ENCODE assay signal across 7 mouse cellular contexts in genomic region chr10:25250108-25250507, GRCm38 (mm10). TPM values are rescaled to one million over a fixed set of nuclear protein-coding genes. Genes with fewer than 3 reads are reported as not detected.
A peak's percentile ranks its signal among the peaks of the same experiment; 100 is the strongest.
DNase-seq lines count a peak whose midpoint lies in the region; ATAC-seq and TF ChIP-seq lines count a peak whose summit lies in the region.

No protein-coding gene starts in this region.

- peak; percentile 79 for DNase-seq in CH12.LX (ENCODE audit: extremely low read depth)
- peak; percentile 36 for DNase-seq in Muller cell, postnatal 12 days (ENCODE audit: inconsistent ontology term)
- DNase-seq in cerebellum, adult 9-11 months = peak; percentile 28
- DNase-seq in frontal cortex, postnatal 10 days (ENCODE audit: low spot score in 2 of 2) = peak; percentile 14 to 44
- peak; percentile 36 for DNase-seq in kidney, adult 9 months
- peak; percentile 66 for DNase-seq in liver, embryonic 13.5 days
- DNase-seq in retina, embryonic 14.5 days (ENCODE audit: low spot score) = peak; percentile 85

- peak; percentile 83 to 84 for TF ChIP-seq CTCF in CH12.LX (conservative IDR thresholded peaks at IDR 0.05 in 1 of 2, IDR thresholded peaks at IDR 0.05 in 1 of 2; ENCODE audit: low read depth in 2 of 2, low read length in 2 of 2)

- H3K9ac ChIP-seq in CH12.LX (ENCODE audit: insufficient read depth, low read depth) = no peak overlapping the region
- H3K9ac ChIP-seq in liver, embryonic 13.5 days = no peak overlapping the region

- dilution Hi-C loops in CH12.LX (cut with MboI; ENCODE audit: extremely low pct_ligation_motif_present, extremely low pct_unique_long_range_greater_than_20kb, low sequenced_read_pairs) = no loop called here

- no peak for TF ChIP-seq POLR2A in CH12.LX (IDR thresholded peaks at IDR 0.05; ENCODE audit: low read depth, low read length)

- peak; percentile 65 for TF ChIP-seq RAD21 in CH12.LX (IDR thresholded peaks at IDR 0.05; ENCODE audit: low read depth, low read length)

- no peaks in the 10 kb centered on the region for H3K27me3 ChIP-seq in CH12.LX (replicated peaks)
- no peaks in the 10 kb centered on the region for H3K27me3 ChIP-seq in liver, embryonic 13.5 days

- in situ Hi-C loops in CH12.LX (cut with MboI; ENCODE audit: low pct_ligation_motif_present, low pct_unique_long_range_greater_than_20kb, low sequenced_read_pairs) = loop anchor here (25.0 kb wide), 1 partner anchor 437 kb away; no protein-coding TSS in a partner anchor

- TF ChIP-seq EP300 in CH12.LX (IDR thresholded peaks at IDR 0.05; ENCODE audit: low read length) = no peak

- no peaks in the 10 kb centered on the region for H3K36me3 ChIP-seq in CH12.LX (replicated peaks in 1 of 2; ENCODE audit: control insufficient read depth in 1 of 2, insufficient read depth in 1 of 2, low read length in 1 of 2)
- peaks cover 15% of the 10 kb centered on the region for H3K36me3 ChIP-seq in liver, embryonic 13.5 days

- no peak for ATAC-seq in liver, embryonic 13.5 days (ENCODE audit: low read depth)

- H3K4me1 ChIP-seq in CH12.LX (ENCODE audit: control insufficient read depth in 1 of 2, insufficient read depth in 2 of 2) = no peaks in the 10 kb centered on the region
- peaks cover 37% of the 10 kb centered on the region for H3K4me1 ChIP-seq in liver, embryonic 13.5 days (replicated peaks)

- WGBS in liver, embryonic 13.5 days (ENCODE audit: insufficient replicate concordance) = 42% methylated on average over 12 of the region's 12 CpGs

- no peaks in the 10 kb centered on the region for H3K9me3 ChIP-seq in CH12.LX (replicated peaks; ENCODE audit: low read length)
- H3K9me3 ChIP-seq in liver, embryonic 13.5 days (replicated peaks) = no peaks in the 10 kb centered on the region

- no peak overlapping the region for H3K27ac ChIP-seq in CH12.LX (ENCODE audit: insufficient read depth, low read depth)
- no peak overlapping the region for H3K27ac ChIP-seq in liver, embryonic 13.5 days

- no peak overlapping the region for H3K4me3 ChIP-seq in CH12.LX (replicated peaks in 1 of 3; ENCODE audit: low read depth in 2 of 3, low read length in 2 of 3, poor library complexity in 1 of 3)
- no peak overlapping the region for H3K4me3 ChIP-seq in liver, embryonic 13.5 days (replicated peaks)

- H3K4me2 ChIP-seq in CH12.LX (ENCODE audit: insufficient read depth, low read depth, poor library complexity, severe bottlenecking) = 0 out of 2 replicates have a peak overlapping the region, but pooled peaks have one; percentile 1
- no peak overlapping the region for H3K4me2 ChIP-seq in liver, embryonic 13.5 days

- no peaks in the 10 kb centered on the region for H3K79me2 ChIP-seq in CH12.LX (replicated peaks; ENCODE audit: control insufficient read depth, extremely low read depth, insufficient read depth, poor library complexity, severe bottlenecking)

TF ChIP-seq in CH12.LX, 34 proteins besides CTCF, POLR2A, EP300 and RAD21:
- TF ChIP-seq CHD2 (IDR thresholded peaks at IDR 0.05; ENCODE audit: low read length) (no peak), SMC3 (IDR thresholded peaks at IDR 0.05; ENCODE audit: low read depth, low read length) (peak; percentile 42; the same call in 1 of the 2 replicates), SIN3A (IDR thresholded peaks at IDR 0.05; ENCODE audit: low read length) (no peak)
TF ChIP-seq in CH12.LX: peak in this region for 1.

RNA-seq across cellular contexts. Expression of gene Akap7, which starts 57.6 kb away (rescaled TPM):
- total RNA-seq in CH12.LX (2012; rRNA removed) (3.1 and 6.2 TPM in 2 replicates), CH12.LX (2014; rRNA removed) (11.1 and 12.1 TPM in 2 replicates)
- polyA plus RNA-seq in CH12.LX (2012; ENCODE audit: insufficient read length, low read depth) = 6.7 and 7.1 TPM in 2 replicates
- polyA plus RNA-seq in liver, embryonic 13.5 days (2015; fragmentation: Nextera tagmentation; extraction: Ambion mirVana) = 26.0 and 32.6 TPM in 2 replicates

Comparison
In these comparisons a context has a peak if more than half of its experiments do, and no peak if none do; other contexts are left out.
1. DNase-seq: peak in every context shown above with its lines; median percentile 85 in retina, embryonic 14.5 days; 79 in CH12.LX; 66 in liver, embryonic 13.5 days; 36 in Muller cell, postnatal 12 days; 36 in kidney, adult 9 months; 29 in frontal cortex, postnatal 10 days; 28 in cerebellum, adult 9-11 months.